Mouse (Mus musculus): Measurements from ENCODE around the gene Olfr450.

Gene Olfr450

DNA sequence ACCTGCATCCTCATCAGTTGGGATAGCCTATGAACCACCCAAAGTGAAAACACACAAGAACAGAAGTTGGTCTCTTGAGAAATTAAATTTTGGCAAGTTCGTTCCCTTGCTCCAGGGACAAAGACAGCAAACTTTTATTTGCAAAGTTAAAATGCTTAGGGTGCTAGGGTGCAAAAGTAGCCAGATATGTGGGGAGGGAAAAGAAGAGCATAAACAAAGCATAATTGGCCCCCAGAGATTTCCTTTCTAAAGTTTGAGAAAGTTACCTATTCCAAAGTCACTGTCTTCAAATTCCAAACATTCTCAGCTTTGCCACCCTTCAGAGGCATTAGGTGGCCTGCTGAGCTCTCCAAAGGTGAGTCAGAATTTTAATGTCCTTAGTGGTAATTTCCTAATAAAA lies at the start of gene Olfr450:
Gene Olfr450 (plus strand): TSS at position 301 of the 400 bp plus-strand sequence.
- TF ChIP-seq GATA4 (IDR thresholded peaks at IDR 0.05; ENCODE audit: insufficient replicate concordance, low read length), result no peak

DNA sequence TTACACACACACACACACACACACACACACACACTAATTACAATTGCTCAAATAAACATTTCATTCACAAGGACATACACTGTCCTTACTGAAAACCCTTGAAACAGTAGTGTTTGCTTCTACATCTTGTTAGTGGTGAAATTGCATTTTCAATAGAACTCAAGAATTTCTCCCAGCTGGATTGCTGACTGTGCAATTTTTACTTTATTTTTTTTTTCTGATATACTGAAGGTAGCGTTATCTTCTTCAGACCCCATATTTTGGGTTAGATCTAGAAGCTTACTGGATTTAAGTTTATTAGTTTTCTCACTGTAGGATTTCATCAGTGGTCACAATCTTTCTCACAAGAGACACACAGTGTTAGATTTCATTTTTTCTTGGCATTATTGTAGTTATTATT lies 34.7 kb upstream of the Olfr450 start:
- no peak for TF ChIP-seq GATA4 (IDR thresholded peaks at IDR 0.05; ENCODE audit: insufficient replicate concordance, low read length)

GRCm38 (mm10) chr6:42784793-42785192 lies 26.9 kb upstream of the Olfr450 start, which contains the start of gene Olfr452:
Gene Olfr452 (plus strand): TSS chr6:42785093.
- TF ChIP-seq GATA4 (IDR thresholded peaks at IDR 0.05; ENCODE audit: insufficient replicate concordance, low read length), result no peak

DNA sequence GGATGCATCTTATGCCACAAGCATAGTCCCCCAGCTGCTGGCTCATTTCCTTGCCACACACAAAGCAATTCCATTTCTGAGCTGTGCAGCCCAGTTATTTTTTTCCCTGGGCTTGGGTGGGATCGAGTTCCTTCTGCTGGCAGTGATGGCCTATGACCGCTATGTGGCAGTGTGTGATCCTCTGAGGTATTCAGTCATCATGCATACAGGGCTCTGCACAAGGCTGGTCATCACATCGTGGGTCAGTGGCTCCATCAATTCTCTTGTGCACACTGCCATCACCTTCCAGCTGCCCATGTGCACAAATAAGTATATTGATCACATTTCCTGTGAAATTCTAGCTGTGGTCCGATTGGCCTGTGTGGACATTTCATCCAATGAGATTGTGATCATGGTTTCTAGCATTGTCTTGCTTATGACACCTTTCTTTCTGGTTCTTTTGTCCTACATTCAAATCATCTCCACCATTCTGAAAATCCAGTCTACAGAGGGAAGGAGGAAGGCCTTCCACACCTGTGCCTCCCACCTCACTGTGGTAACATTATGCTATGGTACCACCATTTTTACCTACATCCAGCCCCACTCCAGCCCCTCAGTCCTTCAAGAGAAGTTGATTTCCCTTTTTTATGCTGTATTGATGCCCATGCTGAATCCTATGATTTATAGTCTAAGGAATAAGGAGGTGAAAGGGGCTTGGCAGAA lies 21.3 kb upstream of the Olfr450 start:
- TF ChIP-seq GATA4 (IDR thresholded peaks at IDR 0.05; ENCODE audit: insufficient replicate concordance, low read length), result no peak

GRCm38 (mm10) chr6:42790949-42791556 lies 20.7 kb upstream of the Olfr450 start:
- no peak for TF ChIP-seq GATA4 (IDR thresholded peaks at IDR 0.05; ENCODE audit: insufficient replicate concordance, low read length)

GRCm38 (mm10) chr6:42794982-42795381 lies 16.8 kb upstream of the Olfr450 start:
- TF ChIP-seq GATA4 (IDR thresholded peaks at IDR 0.05; ENCODE audit: insufficient replicate concordance, low read length), result no peak

DNA sequence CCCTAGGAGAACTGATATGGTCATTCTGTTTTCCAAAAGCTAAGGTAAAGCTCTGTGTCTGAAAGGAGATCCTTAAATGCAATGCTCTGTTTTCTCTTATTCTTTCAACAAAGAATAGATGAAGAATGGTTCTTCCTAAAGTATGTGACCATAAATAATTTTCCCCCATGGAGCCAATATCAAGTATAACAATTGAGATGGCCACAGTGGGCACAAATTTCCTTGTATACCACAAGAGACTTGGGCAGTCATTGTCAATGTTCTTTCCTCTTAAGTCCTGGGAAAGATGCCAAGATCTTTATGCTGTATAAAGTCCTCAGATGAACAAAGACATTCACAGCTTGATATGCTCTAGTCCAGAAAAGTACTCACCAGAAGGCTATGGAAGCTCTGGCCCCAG lies 22.3 kb downstream of the Olfr450 start, which contains the start of gene Olfr449:
Gene Olfr449 (plus strand): TSS at position 301 of the 400 bp plus-strand sequence.
- TF ChIP-seq GATA4 (IDR thresholded peaks at IDR 0.05; ENCODE audit: insufficient replicate concordance, low read length), result no peak

- TF ChIP-seq GATA4 (IDR thresholded peaks at IDR 0.05; ENCODE audit: insufficient replicate concordance, low read length), result no peak
Measured at GRCm38 (mm10) chr6:42860222-42860819, 48.6 kb downstream of the Olfr450 start.
